Mouse (Mus musculus) megakaryocyte progenitor cell, adult 5-6 weeks (primary cell): ENCODE measurements around the gene Tef. TPM values are rescaled to one million over a fixed set of nuclear protein-coding genes. Genes with fewer than 3 reads are reported as not detected.

ENCODE experiments used
- ATAC-seq: replicated peaks from 2 replicates; pipeline ENCODE4 v1.8.0; 2016; ENCODE audit warnings: mild to moderate bottlenecking, moderate TSS enrichment, inconsistent platforms; ENCODE audit not compliant: poor library complexity
- total RNA-seq, 2 experiments: library from RNA; stranded (forward) in 1 of 2; stranded (reverse) in 1 of 2; fragments of 157-497, 149-512 nt in 1 of 2; fragments of 200-1000 nt in 1 of 2; gene quantifications; 2 replicates each; pipeline versions ENCODE4 v1.2.3 to v1.2.4; 2015 to 2017

The Tef gene
- total RNA-seq, 2 experiments from 2014 or later, result 4.9 to 11.0 TPM

DNA sequence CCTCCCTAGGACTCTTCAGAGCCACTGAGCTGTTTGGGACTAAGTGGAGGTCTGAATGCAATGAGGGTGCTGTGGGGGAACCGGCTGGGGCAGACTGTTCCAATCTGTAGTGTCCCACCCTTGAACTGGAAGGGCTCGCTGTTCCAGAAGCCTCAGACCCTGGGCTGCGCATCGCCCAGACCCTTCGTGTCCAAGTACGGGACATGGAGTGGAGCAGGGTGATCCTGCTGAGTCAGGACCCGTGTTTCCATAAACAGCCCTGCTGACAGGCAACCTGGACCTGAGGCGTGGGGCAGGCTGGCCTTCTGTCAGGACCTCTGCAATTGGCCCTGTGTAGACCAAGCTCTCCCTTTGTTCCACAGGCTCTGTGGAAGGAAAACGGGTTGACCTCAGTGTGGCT, 44.5 kb downstream of the Tef start:
- ATAC-seq, result no peak

DNA sequence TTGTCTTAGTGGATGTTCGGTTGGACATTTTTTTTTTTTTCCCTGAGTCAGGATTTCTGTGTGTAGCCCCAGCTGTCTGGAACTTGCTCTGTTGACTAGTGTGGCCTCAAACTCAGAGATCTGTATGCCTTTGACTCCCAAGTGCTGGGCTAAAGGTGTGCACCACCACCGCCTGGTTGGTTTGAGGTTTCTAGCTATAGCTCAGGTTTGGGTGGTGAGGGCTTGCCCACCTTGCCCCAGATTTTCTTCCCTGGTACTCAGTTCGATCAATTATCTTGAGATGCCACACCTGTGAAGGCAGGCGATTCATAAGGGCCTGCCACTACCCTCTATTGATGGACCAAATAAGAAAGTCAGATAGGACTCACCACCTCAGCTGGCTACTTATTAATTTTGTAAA, 44.9 kb downstream of the Tef start:
- no peak for ATAC-seq

- no peak for ATAC-seq
Observed at GRCm38 (mm10) chr15:81847861-81848260, 45.6 kb downstream of the Tef start.

GRCm38 (mm10) chr15:81848301-81848700, 46.1 kb downstream of the Tef start:
- ATAC-seq, result peak; percentile 87

DNA sequence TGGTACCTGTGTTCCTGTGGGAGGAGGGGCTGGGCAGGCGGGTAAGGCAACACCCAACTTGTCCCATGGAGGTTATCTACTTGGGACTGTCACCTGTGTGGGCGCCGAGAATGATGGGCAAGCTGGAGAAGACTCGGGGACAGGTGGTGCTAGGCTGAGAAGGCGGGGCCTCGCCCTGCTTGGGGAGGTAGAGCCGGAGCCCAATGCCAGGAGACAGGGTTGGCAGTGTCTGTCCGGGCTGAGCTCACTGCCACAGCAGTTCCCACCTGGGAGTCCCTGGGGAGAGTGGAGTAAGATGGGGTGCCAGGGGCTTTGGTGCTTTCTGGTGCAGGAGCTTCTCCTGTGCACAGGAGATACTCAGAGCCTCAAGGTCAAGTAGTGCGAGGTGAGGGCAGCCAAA, 46.9 kb downstream of the Tef start:
- ATAC-seq, result no peak

GRCm38 (mm10) chr15:81850718-81851117, 48.5 kb downstream of the Tef start:
- no peak for ATAC-seq

DNA sequence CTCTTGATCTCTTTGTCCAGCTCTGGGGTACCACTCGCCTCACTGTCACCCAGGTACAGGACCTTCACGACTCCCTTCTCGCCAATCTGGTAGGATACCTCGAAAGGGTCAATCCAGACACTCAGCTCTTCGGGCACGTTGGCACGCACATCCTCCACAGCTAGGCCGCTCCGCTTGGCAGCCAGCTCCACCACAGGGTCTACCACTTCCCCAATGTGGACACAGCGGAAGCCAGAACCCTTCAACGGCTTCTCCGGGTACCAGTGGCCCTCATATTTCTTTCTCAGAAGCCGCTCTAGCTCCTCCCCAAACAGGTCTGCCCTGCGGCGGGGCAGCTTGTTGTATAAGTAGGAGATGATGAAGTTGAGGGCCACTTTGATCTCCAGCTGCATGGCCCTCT, 49.2 kb downstream of the Tef start:
- ATAC-seq, result peak; percentile 58

DNA sequence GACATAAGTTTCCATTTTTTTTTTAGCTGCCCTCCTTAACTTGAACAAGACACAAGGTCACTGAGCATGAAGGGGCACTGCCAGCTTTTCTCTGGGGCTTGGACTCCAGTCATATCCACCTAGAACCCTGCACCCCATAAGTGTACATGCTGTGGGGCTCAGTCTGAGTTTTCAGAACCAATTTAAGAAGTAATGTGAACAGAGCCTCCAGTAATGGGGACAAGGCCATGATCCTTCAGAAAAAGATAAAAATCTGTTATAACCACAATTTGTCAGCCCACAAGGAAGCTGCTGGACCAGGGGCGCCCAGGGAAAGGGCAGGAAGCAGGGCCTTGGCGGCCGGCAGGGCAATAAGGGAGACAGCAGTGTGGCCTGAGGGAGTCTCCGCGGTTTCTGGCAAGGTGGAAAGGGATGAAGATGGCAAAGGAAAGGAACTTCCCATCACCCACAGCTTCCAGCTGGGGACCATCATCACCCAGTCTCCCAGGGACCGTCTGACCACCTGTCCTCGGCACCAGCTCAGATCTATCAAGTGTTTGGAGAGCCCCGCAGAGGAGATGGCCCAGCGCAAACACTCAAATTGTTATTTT, 50.3 kb downstream of the Tef start:
- no peak for ATAC-seq

DNA sequence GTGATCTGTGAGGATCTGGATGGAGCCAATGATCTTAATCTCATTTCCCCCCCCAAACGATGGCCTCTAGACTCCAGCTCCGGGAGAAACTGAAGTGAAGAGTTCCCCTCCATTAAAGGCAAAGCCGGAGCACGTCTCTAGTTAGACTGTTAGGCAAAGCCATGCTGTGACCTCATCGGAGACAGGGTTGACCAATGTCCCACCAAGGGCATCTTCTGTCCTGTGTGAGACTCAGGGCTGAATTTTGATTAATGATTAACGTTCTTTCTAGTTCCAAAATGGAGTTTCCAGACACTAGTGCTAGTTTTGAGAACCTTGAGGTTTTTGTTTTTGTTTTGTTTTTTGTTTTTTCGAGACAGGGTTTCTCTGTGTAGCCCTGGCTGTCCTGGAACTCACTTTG, 50.9 kb downstream of the Tef start:
- ATAC-seq, result no peak

DNA sequence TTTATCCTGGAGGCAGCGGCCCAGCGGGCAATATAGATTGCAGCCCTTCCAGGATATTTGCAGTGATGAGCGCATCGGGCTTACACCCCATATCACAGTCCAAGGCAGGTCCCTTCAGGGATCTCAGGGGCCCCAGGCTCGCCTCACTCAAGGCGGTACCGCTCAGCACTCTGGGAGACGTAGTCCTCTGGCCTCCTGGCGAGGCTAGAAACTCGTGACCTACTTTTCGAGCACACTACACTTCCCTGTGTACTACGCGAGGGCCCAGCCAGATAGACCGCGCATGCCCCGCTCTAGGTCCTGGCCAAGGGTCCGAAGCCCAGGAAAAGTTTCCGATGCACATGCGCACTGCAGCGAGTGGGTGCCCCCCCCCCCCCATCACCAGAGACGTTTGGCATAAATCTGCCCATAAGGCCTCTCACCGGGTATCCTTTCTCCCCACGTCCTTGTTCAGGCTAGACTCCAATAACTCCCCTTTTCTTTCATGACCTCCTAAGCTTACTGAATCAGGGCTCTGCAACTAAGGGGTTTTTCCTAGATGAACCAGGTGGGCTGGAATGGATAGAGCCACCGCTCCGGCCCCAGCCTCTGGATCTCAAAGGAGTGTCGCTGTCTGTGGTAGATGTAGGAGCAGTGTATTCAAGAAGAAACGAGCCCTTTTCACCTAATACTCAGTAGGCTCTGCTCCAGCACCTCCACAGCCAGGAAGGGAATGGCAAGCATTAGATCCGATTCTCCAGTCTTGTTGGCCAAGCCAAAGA, 54.0 kb downstream of the Tef start:
- peak; percentile 51 for ATAC-seq

GRCm38 (mm10) chr15:81856938-81857723, 54.9 kb downstream of the Tef start:
- ATAC-seq, result no peak

DNA sequence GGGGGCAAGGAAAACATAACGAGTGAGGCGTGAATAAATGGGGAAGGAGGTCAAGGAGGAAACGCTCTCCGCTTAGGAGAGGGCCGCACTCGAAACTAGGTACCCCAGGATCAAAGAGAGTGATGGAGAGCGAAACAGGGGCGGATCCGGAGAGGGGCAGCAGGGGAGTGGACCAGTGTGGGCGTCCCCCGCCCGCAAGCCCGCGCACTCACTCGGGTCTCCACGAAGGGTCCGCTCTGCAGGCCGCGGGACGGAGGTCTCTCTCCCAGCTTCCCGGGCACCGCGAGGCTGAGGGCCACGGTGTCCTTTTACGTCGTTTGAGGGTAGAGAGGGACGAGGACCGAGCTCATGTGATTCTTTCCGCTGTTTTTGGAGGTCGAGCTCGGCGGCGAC, 55.5 kb downstream of the Tef start:
- ATAC-seq, result no peak

DNA sequence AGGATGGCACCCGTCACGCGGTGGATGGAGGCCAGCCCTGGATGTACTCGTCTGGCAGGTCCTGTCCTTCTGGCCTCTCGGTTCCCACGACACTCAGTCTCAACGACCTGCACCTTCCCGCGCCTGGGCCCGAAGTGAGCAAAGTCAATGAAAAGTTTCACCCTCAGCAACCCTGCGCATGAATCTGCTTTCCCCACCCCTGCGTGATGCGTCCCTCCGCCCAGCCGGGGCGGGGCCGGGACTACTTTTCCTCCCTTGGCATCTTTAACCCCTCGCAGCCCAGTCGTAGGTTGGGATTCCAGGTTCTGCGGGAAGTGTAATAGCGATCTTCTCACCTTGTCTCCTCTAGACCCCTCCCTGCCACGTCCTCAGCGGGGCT, 55.9 kb downstream of the Tef start:
- peak; percentile 54 for ATAC-seq

GRCm38 (mm10) chr15:81858517-81859329, 56.5 kb downstream of the Tef start, which contains the start of gene Tob2:
Tob2 (minus strand) TSS chr15:81858796.
- ATAC-seq, result peak; percentile 5; the same call in 1 of the 2 replicates

DNA sequence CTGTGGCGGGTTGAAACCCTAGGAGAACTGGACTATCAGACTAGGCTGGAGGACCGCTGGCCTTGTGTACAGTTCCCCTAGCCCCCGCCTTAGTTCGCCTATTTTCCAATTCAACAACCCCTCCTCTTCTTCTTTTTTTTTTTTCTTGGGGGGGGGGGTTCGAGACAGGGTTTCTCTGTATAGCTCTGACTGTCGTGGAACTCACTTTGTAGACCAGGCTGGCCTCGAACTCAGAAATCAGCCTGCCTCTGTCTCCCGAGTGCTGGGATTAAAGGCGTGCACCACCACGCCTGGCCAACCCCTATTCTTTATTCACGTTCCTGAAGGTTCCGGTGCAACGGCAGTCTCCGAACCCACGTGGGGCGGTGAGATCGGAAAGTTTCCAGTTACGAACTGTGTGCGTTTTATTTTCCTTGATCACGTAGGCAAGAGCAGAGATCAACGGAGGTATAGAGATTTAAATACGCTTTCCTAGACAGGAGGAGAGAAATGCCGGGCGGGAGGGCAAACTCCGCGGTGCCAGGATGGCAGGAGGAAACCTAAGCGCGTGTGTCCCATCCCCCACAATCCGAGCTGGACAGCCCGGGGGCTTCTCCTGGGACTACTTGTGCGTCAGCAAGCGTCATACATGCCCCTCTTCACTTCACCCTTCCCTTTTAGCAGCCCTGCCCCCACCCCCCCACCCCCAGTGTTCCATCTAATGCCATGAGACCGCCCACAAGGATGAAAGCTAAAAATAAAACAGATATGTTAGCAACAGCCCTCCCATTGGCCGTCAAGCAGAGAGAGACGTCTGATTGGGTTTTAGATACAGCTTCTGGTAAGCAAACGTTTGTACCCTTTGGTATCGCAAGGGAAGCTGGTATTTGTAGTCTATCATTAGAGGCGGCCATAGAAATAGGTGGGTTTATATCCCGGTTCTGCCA, 57.4 kb downstream of the Tef start:
- peak; percentile 59 for ATAC-seq

DNA sequence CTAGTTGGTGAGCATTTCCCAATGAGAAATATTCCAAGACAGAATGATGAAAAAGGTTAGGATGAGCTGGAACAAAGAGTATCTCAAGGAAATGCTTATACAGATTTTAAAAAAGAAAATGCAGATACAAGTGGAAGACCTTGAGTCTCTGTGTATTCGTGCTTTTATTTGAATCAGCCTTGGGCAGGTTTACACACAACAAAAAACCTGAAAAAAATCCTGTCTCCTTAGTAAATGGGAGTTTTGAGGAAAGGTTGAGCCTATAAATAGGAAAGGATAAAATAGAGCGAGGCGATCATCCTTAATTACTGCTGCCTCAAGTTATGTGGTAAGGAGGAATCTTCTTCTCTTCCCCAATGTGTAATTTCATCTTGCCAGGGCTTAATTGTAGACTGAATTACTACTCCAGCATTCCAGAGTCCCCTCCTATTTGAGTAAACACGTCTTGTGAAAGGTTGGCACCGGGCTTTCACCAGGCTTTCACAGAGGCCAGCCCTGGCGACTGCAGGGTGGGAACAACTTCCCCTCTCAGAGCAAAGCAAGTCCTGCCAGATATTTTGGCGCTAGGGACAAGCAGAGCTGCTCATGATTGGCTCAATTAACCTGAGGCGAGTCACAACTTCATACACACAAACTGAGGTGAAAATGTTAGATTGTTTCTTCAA, 58.4 kb downstream of the Tef start:
- ATAC-seq, result no peak

- no peak for ATAC-seq
Observed at GRCm38 (mm10) chr15:81864238-81864637, 62.0 kb downstream of the Tef start.

- peak; percentile 43 for ATAC-seq
Observed at GRCm38 (mm10) chr15:81869985-81870384, 67.8 kb downstream of the Tef start.

GRCm38 (mm10) chr15:81871604-81872261, 69.5 kb downstream of the Tef start, which contains the start of gene Phf5a:
Phf5a (minus strand) TSS chr15:81871911.
- peak; percentile 86 for ATAC-seq
